Mouse (Mus musculus) bone marrow, adult 2 months (tissue): ENCODE results near the gene Lrr1.

Source experiments
- CTCF ChIP-seq: fragments of 200-500 bp; IDR thresholded peaks from 2 replicates; pipeline ENCODE4 v1.5.1; 2011; ENCODE audit warnings: low read length, control low read depth; ENCODE audit not compliant: control insufficient read depth, insufficient read depth
- POLR2A ChIP-seq: fragments of 200-500 bp; IDR thresholded peaks from 2 replicates; pipeline ENCODE4 v1.6.1; 2011; ENCODE audit warnings: low read depth, mild to moderate bottlenecking, control low read depth, low read length, borderline replicate concordance; ENCODE audit not compliant: control insufficient read depth

DNA sequence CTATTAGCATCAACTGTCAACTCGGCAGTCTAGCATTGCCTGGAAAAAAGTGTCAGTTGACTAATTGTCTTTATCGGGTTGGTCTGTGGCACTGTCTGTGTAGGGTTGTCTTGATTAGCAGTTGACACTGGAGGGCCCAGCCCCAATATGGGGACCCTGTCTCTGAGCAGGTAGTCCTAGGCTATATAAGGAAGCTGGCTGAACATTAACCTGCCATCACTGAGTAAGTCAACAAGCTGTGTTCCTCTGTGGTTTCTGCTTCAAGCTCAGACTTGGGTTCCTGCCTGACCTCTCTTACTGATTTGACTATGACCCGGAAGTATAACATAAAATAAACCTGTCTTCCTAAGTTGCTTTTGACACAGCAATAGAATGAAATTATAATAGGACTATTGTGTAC is 7.4 kb downstream of the Lrr1 start:
- no peak for TF ChIP-seq POLR2A
- TF ChIP-seq CTCF: no peak
